Mouse (Mus musculus) embryonic facial prominence, embryonic 14.5 days (tissue): ENCODE data around the gene H2-T3. TPM values are rescaled to one million over a fixed set of nuclear protein-coding genes. Genes with fewer than 3 reads are reported as not detected.

Experiments used
- ATAC-seq: fragments of 200-750 bp; cut with Nextera tagmentation; 2 replicates; pipeline ENCODE4 v1.8.0; 2017; ENCODE audit warnings: low read depth, moderate number of reproducible peaks, moderate TSS enrichment
- DNase-seq: peaks from one replicate; pipeline ENCODE4 v3.0.0-alpha.2; 2015; ENCODE audit warnings: low spot score
- H3K27ac ChIP-seq: fragments of 300-500 bp; sonication (generic); replicated peaks from 2 replicates; pipeline ENCODE4 v1.5.1; 2014; ENCODE audit warnings: low read depth, mild to moderate bottlenecking, low read length, moderate library complexity
- H3K27me3 ChIP-seq: fragments of 300-500 bp; sonication (generic); replicated peaks from 2 replicates; pipeline ENCODE4 v1.6.1; 2014; ENCODE audit warnings: low read length; ENCODE audit not compliant: control insufficient read depth, insufficient read depth
- H3K36me3 ChIP-seq: fragments of 300-500 bp; sonication (generic); 2 replicates; pipeline ENCODE4 v1.6.1; 2014; ENCODE audit warnings: low read length, mixed read lengths; ENCODE audit not compliant: control insufficient read depth, insufficient read depth
- H3K4me1 ChIP-seq: fragments of 300-500 bp; sonication (generic); 2 replicates; pipeline ENCODE4 v1.6.1; 2014; ENCODE audit warnings: antibody characterized with exemption, low read length; ENCODE audit not compliant: control insufficient read depth, insufficient read depth
- H3K4me2 ChIP-seq: fragments of 300-500 bp; sonication (generic); 2 replicates; pipeline ENCODE4 v1.6.1; 2014; ENCODE audit warnings: low read depth, mild to moderate bottlenecking, low read length, moderate library complexity, mixed read lengths
- H3K4me3 ChIP-seq: fragments of 300-500 bp; sonication (generic); 2 replicates; pipeline ENCODE4 v1.5.1; 2014; ENCODE audit warnings: low read depth, mild to moderate bottlenecking, low read length
- H3K9ac ChIP-seq: fragments of 300-500 bp; sonication (generic); 2 replicates; pipeline ENCODE4 v1.6.1; 2014; ENCODE audit warnings: low read depth, mild to moderate bottlenecking, low read length, moderate library complexity, mixed read lengths
- H3K9me3 ChIP-seq: fragments of 300-500 bp; sonication (generic); 2 replicates; pipeline ENCODE4 v1.6.1; 2016; ENCODE audit warnings: low read length; ENCODE audit not compliant: control insufficient read depth
- WGBS: fragments of 180-500 bp; shearing (Covaris S2); extraction: QIAGEN DNeasy Blood & Tissue Kit; methylation state at CpG from one replicate; pipeline ENCODE4 v1.1.7; 2014; 5-methylcytosine and 5-hydroxymethylcytosine counted together
- polyA plus RNA-seq: library from polyadenylated mRNA; unstranded; fragments of >200 nt; fragmentation: Nextera tagmentation; extraction: Ambion mirVana; gene quantifications from 2 replicates; pipeline ENCODE4 v1.2.1, GENCODE M21; 2014

Gene H2-T3
- polyA plus RNA-seq, 1 experiment from 2014 or later, result not detected

GRCm38 (mm10) chr17:36218594-36219155 lies 28.6 kb upstream of the H2-T3 start:
- H3K9ac ChIP-seq, result no peak overlapping the region
- no peaks in the 10 kb centered on the region for H3K9me3 ChIP-seq
- no peak overlapping the region for H3K27ac ChIP-seq
- DNase-seq, result peak; percentile 4
- no peak for ATAC-seq
- H3K4me1 ChIP-seq, result no peaks in the 10 kb centered on the region
- no peak overlapping the region for H3K4me3 ChIP-seq
- H3K27me3 ChIP-seq, result peaks cover 60% of the 10 kb centered on the region
- H3K36me3 ChIP-seq, result no peaks in the 10 kb centered on the region
- WGBS, result 39% methylated on average over 5 of the region's 5 CpGs
- no peak overlapping the region for H3K4me2 ChIP-seq

DNA sequence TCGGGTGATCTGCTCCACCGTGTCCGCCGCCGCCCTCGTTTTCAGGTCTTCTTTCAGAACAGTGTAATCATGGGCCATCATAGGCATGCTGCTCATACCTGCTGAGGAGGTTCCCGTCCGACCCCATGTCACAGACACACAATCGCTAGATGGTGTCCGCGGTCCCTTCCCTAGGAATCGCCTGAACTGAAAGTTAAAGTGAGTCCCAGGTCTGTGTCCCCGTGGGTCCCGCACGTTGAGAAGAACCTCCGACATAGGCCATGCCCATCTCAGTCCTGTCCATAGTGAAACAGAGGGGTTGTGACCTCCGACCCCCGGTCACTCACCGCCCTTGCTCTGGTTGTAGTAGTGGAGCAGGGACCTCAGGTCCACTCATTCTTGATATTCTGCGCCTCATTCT lies 25.5 kb upstream of the H2-T3 start:
- Histone ChIP-seq H3K4me2 (no peak overlapping the region), H3K9ac (no peak overlapping the region), H3K27ac (no peak overlapping the region), H3K4me1 (no peaks in the 10 kb centered on the region), H3K4me3 (no peak overlapping the region), H3K27me3 (peaks cover 54% of the 10 kb centered on the region), H3K9me3 (no peaks in the 10 kb centered on the region), H3K36me3 (no peaks in the 10 kb centered on the region)
- DNase-seq, result no peak
- WGBS, result 4% methylated on average over 20 of the region's 20 CpGs
- no peak for ATAC-seq

GRCm38 (mm10) chr17:36206846-36207245 lies 16.8 kb upstream of the H2-T3 start:
- H3K27me3 ChIP-seq, result peaks cover 53% of the 10 kb centered on the region

GRCm38 (mm10) chr17:36205862-36206261 lies 15.8 kb upstream of the H2-T3 start:
- peaks cover 53% of the 10 kb centered on the region for H3K27me3 ChIP-seq

More at GRCm38 (mm10) chr17:36206846-36207245, 16.8 kb upstream of the H2-T3 start:
- no peak overlapping the region for H3K4me2 ChIP-seq
- H3K4me3 ChIP-seq, result no peak overlapping the region
- no peaks in the 10 kb centered on the region for H3K9me3 ChIP-seq
- H3K36me3 ChIP-seq, result no peaks in the 10 kb centered on the region
- H3K27ac ChIP-seq, result no peak overlapping the region
- ATAC-seq, result no peak
- H3K4me1 ChIP-seq, result no peaks in the 10 kb centered on the region
- no peak for DNase-seq
- no peak overlapping the region for H3K9ac ChIP-seq

DNA sequence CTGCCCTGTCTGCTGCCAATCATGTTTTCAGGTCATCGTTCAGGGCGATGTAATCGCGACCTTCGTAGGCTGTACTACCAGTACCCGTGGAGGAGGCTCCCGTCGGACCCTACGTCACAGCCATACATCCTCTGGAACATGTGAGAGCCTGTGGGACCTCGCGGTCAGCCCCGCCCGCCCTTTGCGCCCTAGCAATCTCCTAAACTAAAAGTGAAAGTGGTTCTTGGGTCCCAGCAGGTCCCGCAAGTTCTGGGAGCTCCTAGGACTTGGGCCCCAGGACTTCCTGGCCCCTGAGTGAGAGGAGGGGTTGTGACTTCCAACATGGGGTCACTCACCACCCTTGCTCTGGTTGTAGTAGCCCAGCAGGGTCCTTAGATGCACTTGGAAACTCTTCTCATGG lies 15.4 kb upstream of the H2-T3 start:
- no peak overlapping the region for H3K27ac ChIP-seq
- WGBS, result 1% methylated on average over 15 of the region's 15 CpGs
- no peaks in the 10 kb centered on the region for H3K4me1 ChIP-seq
- peaks cover 53% of the 10 kb centered on the region for H3K27me3 ChIP-seq
- DNase-seq (peak; percentile 2), ATAC-seq (no peak)
- H3K4me2 ChIP-seq, result peak overlapping the region; percentile 58
- H3K36me3 ChIP-seq, result no peaks in the 10 kb centered on the region
- H3K4me3 ChIP-seq, result peak overlapping the region; percentile 37
- H3K9me3 ChIP-seq, result no peaks in the 10 kb centered on the region
- no peak overlapping the region for H3K9ac ChIP-seq

More at GRCm38 (mm10) chr17:36205862-36206261, 15.8 kb upstream of the H2-T3 start:
- Histone ChIP-seq H3K4me1 (no peaks in the 10 kb centered on the region), H3K9ac (peak overlapping the region; percentile 32; the same call in 1 of the 2 replicates), H3K36me3 (no peaks in the 10 kb centered on the region), H3K4me2 (peak overlapping the region; percentile 58), H3K27ac (no peak overlapping the region), H3K4me3 (peak overlapping the region; percentile 37), H3K9me3 (no peaks in the 10 kb centered on the region)
- no peak for ATAC-seq
- no peak for DNase-seq
- under 1% methylated on average over 29 of the region's 41 CpGs for WGBS

DNA sequence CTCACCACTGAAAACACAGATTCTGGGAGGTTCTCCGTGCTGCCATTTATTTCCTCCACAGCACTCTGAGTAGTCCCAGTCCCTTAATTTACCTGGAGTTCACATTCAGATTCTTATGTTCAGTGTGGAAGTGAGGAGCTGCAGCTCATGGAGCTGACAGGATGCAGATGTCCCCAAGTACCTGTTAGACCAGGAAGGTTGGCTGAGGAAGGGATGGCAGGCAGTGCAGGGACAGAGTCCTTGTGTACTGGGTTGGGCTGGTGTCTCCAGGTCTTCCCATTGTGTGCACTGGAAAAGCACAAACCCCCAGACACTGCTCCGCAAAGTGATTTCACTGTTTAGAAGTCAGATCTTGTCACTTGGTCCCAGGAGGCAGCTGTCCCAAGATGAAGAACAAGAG lies 11.8 kb upstream of the H2-T3 start:
- Histone ChIP-seq H3K36me3 (no peaks in the 10 kb centered on the region), H3K27me3 (peaks cover 44% of the 10 kb centered on the region), H3K4me1 (no peaks in the 10 kb centered on the region), H3K9me3 (no peaks in the 10 kb centered on the region), H3K4me2 (no peak overlapping the region), H3K27ac (no peak overlapping the region), H3K4me3 (no peak overlapping the region), H3K9ac (no peak overlapping the region)
- DNase-seq (no peak), ATAC-seq (no peak)
- WGBS, result 90% methylated on average over 2 of the region's 2 CpGs

DNA sequence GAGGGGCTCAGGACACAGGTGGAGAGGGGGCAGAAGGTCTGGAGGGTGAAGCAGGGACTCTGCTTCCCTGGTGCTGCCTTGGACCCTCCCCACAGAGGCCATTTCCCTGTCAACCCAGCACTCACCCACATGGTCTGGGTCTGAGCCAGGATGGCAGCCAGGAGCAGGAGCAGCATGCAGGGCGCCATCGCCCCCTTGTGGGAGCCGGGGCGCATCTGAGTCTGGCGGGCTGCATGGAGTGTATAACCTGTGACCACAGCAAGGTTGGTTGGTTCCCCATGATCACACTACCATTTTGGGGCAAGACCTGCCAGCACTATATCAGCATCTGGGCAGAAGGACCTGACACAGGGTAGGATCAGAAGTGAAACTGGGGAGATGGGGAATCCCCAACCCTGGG lies 8.2 kb upstream of the H2-T3 start:
- H3K9ac ChIP-seq, result no peak overlapping the region
- 11% methylated on average over 5 of the region's 5 CpGs for WGBS
- no peaks in the 10 kb centered on the region for H3K9me3 ChIP-seq
- H3K27ac ChIP-seq, result no peak overlapping the region
- no peaks in the 10 kb centered on the region for H3K4me1 ChIP-seq
- ATAC-seq (no peak), DNase-seq (no peak)
- H3K4me3 ChIP-seq, result no peak overlapping the region
- H3K4me2 ChIP-seq, result no peak overlapping the region
- H3K36me3 ChIP-seq, result no peaks in the 10 kb centered on the region
- H3K27me3 ChIP-seq, result peaks cover 13% of the 10 kb centered on the region

DNA sequence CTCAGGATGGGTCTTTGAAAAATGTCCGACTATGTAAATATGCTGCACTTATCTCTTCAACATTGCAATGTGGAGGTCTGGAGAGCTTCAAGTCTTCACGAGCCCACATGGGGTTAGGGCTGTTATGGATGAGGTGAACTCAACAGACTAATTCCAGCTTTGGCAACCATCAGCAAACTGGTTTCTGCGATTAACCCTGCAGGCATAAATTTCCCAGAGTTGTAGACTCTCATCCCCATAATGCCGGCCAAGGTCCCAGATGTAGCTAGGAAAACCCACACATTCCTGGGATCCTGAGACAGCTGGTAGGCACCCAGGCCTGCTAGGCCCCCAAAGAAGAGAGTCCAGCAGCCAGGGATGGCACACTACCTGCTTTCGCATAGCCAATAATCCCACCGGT lies 4.4 kb upstream of the H2-T3 start:
- H3K4me3 ChIP-seq, result no peak overlapping the region
- WGBS, result 73% methylated on average over 6 of the region's 6 CpGs
- no peak overlapping the region for H3K4me2 ChIP-seq
- H3K27me3 ChIP-seq, result peaks cover 14% of the 10 kb centered on the region
- H3K27ac ChIP-seq, result no peak overlapping the region
- DNase-seq (no peak), ATAC-seq (no peak)
- H3K9me3 ChIP-seq, result no peaks in the 10 kb centered on the region
- no peak overlapping the region for H3K9ac ChIP-seq
- H3K4me1 ChIP-seq, result no peaks in the 10 kb centered on the region
- H3K36me3 ChIP-seq, result no peaks in the 10 kb centered on the region

GRCm38 (mm10) chr17:36193546-36194141 lies 3.6 kb upstream of the H2-T3 start:
- H3K9me3 ChIP-seq, result no peaks in the 10 kb centered on the region
- H3K36me3 ChIP-seq, result no peaks in the 10 kb centered on the region
- no peak overlapping the region for H3K4me2 ChIP-seq
- H3K4me1 ChIP-seq, result no peaks in the 10 kb centered on the region
- H3K9ac ChIP-seq, result no peak overlapping the region
- H3K27ac ChIP-seq, result no peak overlapping the region
- ATAC-seq (0 out of 2 replicates have a peak, but pooled peaks have one; percentile 44), DNase-seq (peak; percentile 90)
- no peak overlapping the region for H3K4me3 ChIP-seq
- H3K27me3 ChIP-seq, result peaks cover 21% of the 10 kb centered on the region
- 34% methylated on average over 8 of the region's 8 CpGs for WGBS
